Mouse (Mus musculus): ENCODE results near the gene Olfr281. TPM values are rescaled to one million over a fixed set of nuclear protein-coding genes. Genes with fewer than 3 reads are reported as not detected.
"Not testable (repeated sequence)": the region's sequence is repeated elsewhere in the genome, so short reads cannot be mapped to it uniquely, and the experiment has no call there.

Gene Olfr281
- total RNA-seq (2017), result not detected in 2 replicates

GRCm38 (mm10) chr15:98452288-98452687 is at the start of gene Olfr281:
Gene Olfr281 (plus strand): TSS chr15:98452588.
- no peak for ATAC-seq (replicated peaks; ENCODE audit: low read depth, poor library complexity, severe bottlenecking)

GRCm38 (mm10) chr15:98408406-98409060 is 43.9 kb upstream of the Olfr281 start:
- no peak for ATAC-seq (replicated peaks; ENCODE audit: low read depth, poor library complexity, severe bottlenecking)

- ATAC-seq (replicated peaks; ENCODE audit: low read depth, poor library complexity, severe bottlenecking), result no peak
These were observed 42.8 kb upstream of the Olfr281 start for GRCm38 (mm10) chr15:98409635-98410034.

GRCm38 (mm10) chr15:98410249-98410648 is 42.1 kb upstream of the Olfr281 start:
- no peak for ATAC-seq (replicated peaks; ENCODE audit: low read depth, poor library complexity, severe bottlenecking)

- no peak for ATAC-seq (replicated peaks; ENCODE audit: low read depth, poor library complexity, severe bottlenecking)
These were observed 36.4 kb upstream of the Olfr281 start for GRCm38 (mm10) chr15:98415996-98416395.

GRCm38 (mm10) chr15:98416802-98417201 is 35.6 kb upstream of the Olfr281 start:
- not testable (repeated sequence) for ATAC-seq (replicated peaks; ENCODE audit: low read depth, poor library complexity, severe bottlenecking)

- peak; percentile 63; the same call in 1 of the 2 replicates for ATAC-seq (replicated peaks; ENCODE audit: low read depth, poor library complexity, severe bottlenecking)
These were observed 35.1 kb upstream of the Olfr281 start for GRCm38 (mm10) chr15:98417285-98417684.

- ATAC-seq (replicated peaks; ENCODE audit: low read depth, poor library complexity, severe bottlenecking), result no peak
These were observed 34.3 kb upstream of the Olfr281 start for GRCm38 (mm10) chr15:98418096-98418495.

GRCm38 (mm10) chr15:98420897-98421296 is 31.5 kb upstream of the Olfr281 start:
- no peak for ATAC-seq (replicated peaks; ENCODE audit: low read depth, poor library complexity, severe bottlenecking)

- ATAC-seq (replicated peaks; ENCODE audit: low read depth, poor library complexity, severe bottlenecking), result no peak
These were observed 28.1 kb upstream of the Olfr281 start for GRCm38 (mm10) chr15:98424326-98424725.

GRCm38 (mm10) chr15:98424753-98425152 is 27.6 kb upstream of the Olfr281 start:
- no peak for ATAC-seq (replicated peaks; ENCODE audit: low read depth, poor library complexity, severe bottlenecking)

GRCm38 (mm10) chr15:98425188-98425587 is 27.2 kb upstream of the Olfr281 start:
- no peak for ATAC-seq (replicated peaks; ENCODE audit: low read depth, poor library complexity, severe bottlenecking)

- not testable (repeated sequence) for ATAC-seq (replicated peaks; ENCODE audit: low read depth, poor library complexity, severe bottlenecking)
These were observed 21.5 kb upstream of the Olfr281 start, which contains the start of gene Olfr282 for GRCm38 (mm10) chr15:98430925-98431324. Gene Olfr282 (plus strand): TSS chr15:98431225.

GRCm38 (mm10) chr15:98444561-98444960 is 7.8 kb upstream of the Olfr281 start:
- ATAC-seq (replicated peaks; ENCODE audit: low read depth, poor library complexity, severe bottlenecking), result no peak

- no peak for ATAC-seq (replicated peaks; ENCODE audit: low read depth, poor library complexity, severe bottlenecking)
These were observed 3.9 kb upstream of the Olfr281 start for GRCm38 (mm10) chr15:98448521-98448920.

- ATAC-seq (replicated peaks; ENCODE audit: low read depth, poor library complexity, severe bottlenecking), result no peak
These were observed 17.2 kb downstream of the Olfr281 start, which contains the start of gene OR5BS1P for GRCm38 (mm10) chr15:98469596-98469995. Gene OR5BS1P (plus strand): TSS chr15:98469896.

GRCm38 (mm10) chr15:98471539-98471938 is 19.2 kb downstream of the Olfr281 start:
- ATAC-seq (replicated peaks; ENCODE audit: low read depth, poor library complexity, severe bottlenecking), result no peak

- ATAC-seq (replicated peaks; ENCODE audit: low read depth, poor library complexity, severe bottlenecking), result no peak
These were observed 22.6 kb downstream of the Olfr281 start for GRCm38 (mm10) chr15:98474958-98475357.

- peak; percentile 69 for ATAC-seq (replicated peaks; ENCODE audit: low read depth, poor library complexity, severe bottlenecking)
These were observed 23.0 kb downstream of the Olfr281 start for GRCm38 (mm10) chr15:98475382-98475781.

- ATAC-seq (replicated peaks; ENCODE audit: low read depth, poor library complexity, severe bottlenecking), result no peak
These were observed 23.9 kb downstream of the Olfr281 start for GRCm38 (mm10) chr15:98476281-98476680.

- ATAC-seq (replicated peaks; ENCODE audit: low read depth, poor library complexity, severe bottlenecking), result no peak
These were observed 27.2 kb downstream of the Olfr281 start for GRCm38 (mm10) chr15:98479568-98480102.

- no peak for ATAC-seq (replicated peaks; ENCODE audit: low read depth, poor library complexity, severe bottlenecking)
These were observed 30.3 kb downstream of the Olfr281 start, which contains the start of gene Lalba for GRCm38 (mm10) chr15:98482701-98483100. Gene Lalba (minus strand): TSS chr15:98482721.
